Mouse (Mus musculus) CD4-positive helper T cell, adult 2 months (primary cell): Measurements from ENCODE around the gene Ccdc138.

Source experiments
- DNase-seq: peaks from one replicate; pipeline ENCODE4 v3.0.0-alpha.2; 2012; ENCODE audit warnings: low read depth, missing footprints, low spot score

Gene Ccdc138

DNA sequence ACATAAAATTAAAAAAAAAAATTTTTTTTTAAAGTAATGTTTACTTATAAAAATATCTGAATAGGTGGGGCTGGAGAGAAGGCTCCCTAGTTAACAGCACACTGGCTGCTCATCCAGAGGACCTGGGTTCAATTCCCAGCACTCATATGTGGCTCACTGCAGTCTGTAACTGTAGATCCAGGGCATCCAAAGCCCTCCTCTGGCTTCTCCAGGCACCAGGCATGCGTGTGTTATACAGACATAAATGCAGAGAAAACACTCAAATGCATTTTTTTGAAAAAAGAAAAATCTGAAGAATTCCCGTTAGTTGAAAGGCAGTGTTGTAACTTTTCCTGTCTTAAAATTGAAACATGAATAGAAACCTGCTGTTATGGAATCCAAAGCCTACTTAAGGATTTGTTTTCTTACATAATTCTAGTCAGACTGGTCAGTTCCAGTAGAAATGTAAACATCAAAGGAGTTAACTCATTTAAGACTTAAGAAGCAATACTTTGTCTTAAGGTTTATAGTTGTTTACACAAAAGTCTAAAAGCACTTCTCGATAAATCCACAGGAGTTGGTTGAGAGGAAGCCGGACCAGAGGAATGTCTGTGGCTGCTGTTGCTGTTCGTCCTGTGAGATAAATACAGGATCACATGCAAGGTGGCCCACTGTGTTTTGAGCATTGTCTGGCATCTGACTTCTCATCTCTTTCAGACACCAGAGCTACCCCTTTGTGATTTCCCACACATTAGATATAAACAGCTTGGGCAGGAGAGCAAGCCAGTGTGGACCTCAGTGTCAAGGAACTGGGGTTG, 87.9 kb downstream of the Ccdc138 start:
- DNase-seq: no peak

DNA sequence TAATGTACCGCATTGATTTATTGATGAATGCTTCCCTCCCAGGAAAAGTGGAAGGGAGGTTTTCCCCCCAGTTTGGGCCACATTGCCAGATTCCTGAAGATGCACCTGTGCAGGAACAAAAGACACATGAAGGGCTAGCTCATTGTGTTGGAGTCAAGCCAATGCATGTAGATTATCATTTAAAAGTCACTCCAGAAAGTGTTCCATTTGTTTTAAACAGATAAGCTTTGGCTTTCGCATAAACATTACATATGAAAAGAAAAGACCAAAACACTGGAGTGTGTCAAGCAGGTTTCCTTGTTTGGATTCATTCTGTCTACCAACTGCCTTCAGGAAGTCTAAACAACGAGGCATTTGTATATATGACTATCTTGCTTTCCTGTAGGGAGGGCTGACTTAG, 96.7 kb downstream of the Ccdc138 start:
- DNase-seq: no peak

DNA sequence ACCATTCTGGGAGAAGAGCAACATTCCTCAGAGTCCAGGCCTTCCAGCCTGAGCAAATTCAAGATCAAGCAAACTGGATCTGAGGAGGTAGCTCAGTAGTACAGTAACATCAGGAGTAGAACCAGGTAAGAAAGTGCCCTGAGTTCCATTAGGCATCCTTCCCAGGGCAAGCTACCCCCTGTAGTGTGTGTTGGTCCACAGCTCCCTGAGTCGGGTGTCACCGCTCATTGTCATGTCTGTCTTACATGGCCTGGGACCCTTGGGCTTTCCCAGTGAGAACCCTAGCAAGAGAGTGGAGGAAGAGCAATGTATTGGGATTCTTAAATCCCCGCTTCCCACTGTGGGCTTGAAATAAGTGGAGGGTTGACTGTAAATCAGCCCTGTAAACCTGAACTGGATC, 97.4 kb downstream of the Ccdc138 start:
- no peak for DNase-seq

DNA sequence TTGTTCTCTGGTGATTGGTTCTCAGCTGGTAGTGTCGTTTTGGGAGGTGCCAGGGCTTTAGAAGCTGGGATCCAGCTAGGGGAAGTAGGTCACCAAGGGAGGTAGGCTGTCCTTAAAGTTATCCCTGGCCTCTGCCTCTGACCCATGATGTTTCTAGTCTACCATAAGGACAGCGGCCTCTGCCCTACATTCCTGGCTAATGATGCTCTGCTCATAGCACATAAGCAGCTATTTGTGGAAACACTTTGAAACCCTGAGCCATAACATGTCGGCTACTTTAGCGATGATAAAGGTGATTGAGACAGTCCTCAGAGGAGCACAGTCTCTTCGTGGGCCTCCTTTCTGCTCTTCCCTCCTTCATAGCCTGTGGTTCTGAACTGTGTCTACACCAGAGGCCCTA, 98.1 kb downstream of the Ccdc138 start:
- DNase-seq: no peak

DNA sequence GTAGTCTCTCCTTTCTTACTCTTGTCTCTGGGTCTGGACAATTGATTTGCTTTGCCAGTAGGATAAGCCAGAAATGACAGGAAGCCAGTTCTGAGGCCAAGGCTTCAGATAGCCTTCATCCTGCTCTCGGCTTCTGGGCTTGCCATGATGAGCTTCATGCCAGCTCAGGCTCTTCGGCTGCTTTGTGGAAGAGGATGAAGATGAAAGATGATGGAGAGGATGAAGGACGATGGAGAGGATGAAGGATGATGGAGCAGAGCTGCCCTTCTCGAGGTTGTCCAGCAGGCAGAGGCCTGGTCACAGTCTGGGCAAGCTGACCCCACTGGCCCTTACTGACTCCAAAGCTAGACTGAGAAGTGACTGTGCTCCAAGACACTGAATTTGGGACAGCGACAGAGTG, 102.4 kb downstream of the Ccdc138 start:
- no peak for DNase-seq

DNA sequence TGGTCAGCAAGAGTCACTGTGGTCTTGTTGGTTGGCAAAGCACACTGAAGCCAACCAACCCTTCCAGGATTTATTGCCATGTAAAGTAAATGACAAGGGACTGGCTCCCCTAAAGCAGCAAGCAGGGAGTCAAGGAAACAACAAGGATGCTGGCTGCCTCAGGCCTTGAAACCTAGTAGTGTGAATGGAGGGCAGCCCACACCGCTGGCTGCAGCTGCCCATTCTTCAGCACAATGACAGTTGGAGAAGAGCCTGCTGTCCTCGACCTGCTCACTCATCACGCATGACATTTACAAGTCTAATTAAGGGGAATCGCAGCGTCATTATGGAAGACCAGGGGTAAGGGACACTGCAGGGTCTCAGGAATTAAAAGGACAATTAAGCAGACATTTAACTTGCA, 103.2 kb downstream of the Ccdc138 start:
- DNase-seq: no peak

DNA sequence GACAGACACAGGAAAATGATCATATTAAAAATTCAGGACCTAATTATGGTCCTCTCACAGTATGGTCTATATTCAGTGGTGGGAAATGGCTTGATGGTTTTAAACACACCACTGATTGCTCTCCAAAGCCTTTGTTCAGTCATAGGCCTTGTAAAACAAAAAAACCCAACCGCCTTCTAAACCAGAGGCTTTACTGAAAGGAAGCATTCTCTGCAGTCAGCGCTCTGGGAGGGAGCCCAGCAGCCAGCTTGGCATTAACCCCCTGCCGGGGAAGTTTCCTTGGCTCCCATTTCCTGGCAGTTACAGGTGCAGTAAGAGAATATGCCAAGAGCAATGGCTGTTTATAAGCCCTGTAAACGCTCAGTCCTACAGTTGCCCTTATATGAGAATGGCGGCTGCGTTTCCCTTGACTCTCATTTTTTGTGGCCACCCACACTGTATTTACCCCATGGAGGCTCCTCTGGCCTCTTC, 103.7 kb downstream of the Ccdc138 start:
- DNase-seq: no peak

DNA sequence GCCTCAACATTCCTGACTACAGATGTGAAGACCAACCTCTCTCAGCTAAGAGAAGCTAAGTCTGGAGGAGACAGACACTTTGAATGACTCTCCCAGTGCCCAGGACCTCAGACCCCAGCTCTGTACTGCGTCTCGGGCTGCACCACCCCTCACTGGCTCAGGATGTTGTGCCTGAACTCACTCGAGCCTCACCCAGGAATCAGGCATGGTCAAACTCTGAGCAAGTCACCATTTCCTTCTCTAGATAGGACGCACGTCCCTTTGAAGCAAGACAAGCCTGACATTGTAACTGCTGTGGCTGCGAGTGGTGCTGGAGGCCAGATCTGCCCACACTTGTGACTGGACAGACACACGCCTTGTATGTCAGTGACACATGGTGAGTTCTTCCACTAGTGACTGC, 104.2 kb downstream of the Ccdc138 start:
- DNase-seq: no peak

DNA sequence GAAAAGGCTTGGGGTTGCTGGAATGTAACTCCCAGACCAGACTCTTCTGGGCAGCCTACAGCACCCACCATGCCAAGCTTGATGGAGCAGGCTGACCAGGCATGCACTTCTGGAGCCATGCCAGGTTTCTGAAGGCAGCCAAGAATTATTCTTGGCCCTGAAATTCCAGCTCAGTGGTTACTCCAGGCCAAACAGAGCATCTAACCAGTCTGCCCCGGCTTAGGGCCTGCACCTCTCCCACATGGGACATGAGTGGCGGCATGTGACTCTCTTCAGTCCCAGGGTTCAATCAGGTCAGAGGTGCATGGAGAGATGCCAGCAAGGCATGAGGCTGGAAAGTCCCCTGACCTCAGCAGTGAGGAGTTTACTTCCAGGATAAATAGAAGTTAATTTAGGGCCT, 107.0 kb downstream of the Ccdc138 start:
- no peak for DNase-seq

DNA sequence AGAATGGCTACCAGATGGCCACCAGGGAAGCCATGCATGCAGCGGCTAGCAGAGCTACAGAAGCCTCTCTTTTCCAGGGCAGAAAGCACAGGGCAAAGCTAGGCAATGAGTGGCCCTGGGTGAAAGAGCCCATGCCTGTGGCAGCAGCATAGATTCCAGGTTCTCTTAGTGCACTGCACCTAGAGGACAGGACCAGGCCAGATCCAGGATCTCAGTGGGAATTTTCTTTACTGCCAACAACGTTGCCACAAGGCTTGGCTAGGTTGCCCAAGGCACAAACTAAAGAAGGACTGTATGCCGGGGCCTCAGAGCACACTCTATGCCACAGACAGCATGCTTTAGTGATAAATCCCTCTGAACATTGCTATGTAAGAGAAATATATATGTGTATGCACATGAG, 108.6 kb downstream of the Ccdc138 start:
- DNase-seq: no peak

DNA sequence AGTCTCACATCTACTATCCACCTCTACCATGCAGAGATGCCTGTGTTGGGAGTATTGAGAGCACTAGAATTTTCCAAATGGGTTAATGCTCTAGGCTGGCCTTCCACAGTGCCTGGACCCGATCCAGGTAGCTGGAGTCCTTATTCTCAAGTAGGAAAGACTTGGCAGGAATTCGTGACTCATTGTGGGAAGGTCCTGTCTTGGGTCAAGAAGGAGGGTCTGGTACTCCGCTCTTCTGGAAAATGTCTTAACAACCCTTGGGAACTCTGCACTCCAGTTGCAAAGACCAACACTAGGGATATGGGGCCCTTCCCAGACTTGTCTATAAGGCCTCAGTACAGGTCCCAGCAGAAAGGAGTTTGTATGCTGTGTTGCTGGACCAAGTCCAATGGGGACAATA, 111.1 kb downstream of the Ccdc138 start:
- no peak for DNase-seq

DNA sequence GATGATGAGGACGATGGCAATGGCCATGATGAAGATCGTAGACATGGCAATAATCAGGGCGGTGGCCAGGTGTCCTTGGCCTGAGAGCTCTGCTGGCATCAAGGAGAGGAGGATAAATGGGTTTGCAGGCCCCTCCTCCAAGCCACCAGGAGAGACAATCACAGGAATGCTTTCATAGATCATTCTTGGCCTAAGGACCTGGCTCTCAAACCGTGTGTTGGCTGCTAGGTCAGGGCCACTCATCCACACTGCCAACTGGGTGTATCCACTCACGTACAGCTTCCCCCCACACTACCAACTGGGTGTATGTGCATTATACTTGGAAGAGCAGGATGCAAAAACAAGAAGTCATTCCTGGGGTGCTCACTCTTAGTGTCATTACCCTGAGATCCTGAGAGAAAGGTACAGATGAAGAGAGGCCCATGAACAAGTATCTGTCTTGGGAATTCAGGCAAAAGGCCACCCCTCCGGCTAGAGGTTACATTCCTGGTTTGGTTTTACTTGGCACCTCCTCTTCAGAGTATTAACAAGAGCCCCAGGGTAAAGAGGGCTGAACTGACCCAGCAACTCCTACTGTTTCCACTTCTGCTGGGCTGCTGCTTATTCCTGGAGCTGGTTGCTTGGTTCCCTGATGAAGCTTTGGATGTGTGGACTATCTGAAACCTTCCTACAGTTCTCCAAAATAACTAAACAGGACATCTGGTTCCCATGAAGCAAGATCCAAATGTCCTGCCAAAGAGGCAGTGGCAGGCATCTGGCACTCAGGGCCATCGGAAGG, 112.9 kb downstream of the Ccdc138 start:
- DNase-seq: no peak

DNA sequence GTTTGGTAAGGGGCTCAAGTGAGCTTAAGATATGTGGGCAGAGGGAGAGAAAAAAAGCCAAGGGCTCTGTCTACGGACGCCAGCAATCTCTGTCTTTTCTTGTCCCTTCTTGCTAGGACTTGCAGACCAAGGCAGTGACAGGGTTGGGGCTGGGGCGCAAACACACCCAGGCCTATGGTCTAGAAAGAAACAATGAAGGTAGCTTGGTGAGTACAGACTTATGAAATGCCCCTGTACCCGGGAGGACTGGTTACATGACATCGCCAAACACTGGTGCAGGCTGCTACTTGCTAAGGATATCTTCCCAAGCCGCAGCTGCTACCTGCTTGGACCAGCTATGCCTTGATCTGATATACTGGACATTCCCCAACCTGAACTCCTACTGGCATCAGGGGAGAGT, 116.9 kb downstream of the Ccdc138 start:
- DNase-seq: no peak

DNA sequence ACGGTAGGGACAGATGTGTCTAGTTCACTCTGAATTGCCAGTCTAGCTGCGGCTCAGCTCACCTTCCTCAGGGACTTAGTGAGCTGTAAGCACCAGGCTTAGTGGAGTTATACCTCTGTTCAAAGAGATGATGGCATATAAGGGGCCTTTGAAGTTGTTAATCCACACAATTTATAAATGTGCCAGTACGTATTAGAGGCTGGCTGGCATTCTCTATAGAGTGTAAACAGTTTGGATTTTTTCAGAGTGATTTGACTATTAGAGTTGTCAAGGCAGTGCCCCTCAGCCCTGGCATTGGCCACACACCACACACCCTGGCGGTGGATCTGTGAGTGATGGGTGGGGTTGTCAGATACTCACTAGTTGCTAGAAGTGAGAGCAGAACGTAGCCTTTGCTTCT, 118.8 kb downstream of the Ccdc138 start:
- DNase-seq: no peak

DNA sequence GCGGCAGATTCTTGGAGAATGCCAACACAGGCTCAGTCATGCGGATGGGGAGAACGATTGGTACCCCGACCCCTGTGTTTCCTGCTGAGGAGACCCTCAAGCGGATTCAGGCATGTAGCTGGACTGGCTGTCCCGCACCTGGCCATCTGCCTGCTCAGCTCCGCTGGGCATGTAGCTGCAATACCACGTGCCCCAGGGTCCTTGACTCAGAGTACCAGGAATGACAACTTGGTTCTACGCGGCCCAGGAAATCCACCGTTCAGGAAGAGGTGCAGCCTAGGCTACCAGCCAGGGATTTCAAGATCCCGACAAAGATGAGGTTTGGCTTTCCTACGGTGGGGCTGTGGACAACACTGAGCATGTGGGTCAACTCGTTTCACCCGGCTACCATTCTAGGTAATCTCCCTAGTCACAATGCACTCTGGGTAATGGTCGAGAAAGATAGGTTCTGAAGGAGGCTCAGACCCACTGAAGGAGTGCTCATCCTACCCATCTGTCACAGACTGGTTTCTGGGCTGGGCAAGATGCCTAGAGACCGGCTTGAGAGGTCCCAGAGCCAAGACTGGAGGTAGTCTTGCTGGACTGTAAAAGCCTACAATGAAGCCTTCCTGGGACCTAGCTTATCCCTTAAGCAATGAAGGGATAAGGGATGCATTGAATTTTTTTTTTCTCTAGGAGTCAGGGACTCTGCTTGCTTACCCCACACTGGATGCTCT, 120.9 kb downstream of the Ccdc138 start:
- DNase-seq: no peak

DNA sequence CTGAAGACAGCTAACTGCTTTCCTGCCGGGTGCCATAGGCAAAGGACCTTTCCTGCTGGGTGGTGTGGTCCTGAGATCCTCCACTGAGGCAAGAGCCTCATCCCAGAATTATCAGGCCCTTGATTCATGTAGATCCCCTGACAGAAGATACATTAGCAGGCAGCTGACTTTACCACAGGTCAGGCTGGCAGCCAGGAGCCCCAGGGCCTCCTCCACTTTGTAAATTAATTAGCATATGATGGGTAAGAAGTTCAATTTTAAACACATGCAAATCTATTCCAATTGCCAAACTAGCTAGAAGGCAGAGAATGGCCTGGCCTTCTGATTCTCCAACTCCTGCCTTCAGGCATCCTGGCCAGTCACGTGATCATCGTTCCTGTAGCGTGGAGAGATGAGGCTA, 121.5 kb downstream of the Ccdc138 start:
- DNase-seq: no peak

DNA sequence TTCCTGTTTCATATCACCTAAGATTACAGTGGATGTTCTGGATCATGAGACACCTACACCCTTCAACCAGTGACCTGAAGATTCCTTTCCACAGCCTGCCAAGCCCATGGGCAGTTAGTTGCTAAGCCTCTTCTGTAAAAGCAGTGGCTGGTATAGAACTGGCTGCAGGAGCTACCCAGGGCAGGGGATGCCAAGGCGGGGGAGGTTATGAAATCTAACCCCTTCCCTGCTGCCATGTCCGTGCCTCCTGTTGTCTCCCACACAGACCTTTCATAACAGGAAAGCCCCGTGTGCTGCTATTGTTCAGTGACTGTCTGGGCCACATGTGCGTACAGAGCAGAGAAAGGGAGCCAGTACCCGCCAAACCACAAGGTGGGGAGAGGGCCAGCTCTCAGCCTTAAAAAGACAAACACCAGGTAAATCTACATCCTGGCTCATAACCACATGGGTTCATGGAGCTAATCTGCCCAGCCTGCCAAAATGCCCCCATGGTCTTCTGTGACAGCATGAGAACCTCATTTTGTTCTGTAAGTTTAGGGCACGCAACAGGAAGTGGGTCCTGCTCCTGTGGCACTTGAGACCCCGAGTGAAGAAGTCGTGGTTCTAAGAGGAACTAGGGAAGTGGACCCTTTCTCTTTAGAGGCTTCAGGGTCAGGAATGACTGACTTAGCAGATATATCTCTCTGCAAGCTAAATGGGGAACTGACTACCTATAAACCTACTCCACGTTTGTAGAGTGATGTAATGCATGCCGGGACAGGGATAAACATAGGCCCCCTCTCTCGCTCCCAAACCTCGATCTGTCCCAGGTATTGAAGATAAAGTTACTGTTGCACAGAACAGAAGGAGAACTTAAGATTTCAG, 127.3 kb downstream of the Ccdc138 start:
- DNase-seq: no peak
